1 mouse cellular context compared by ENCODE assay signal in genomic region chr14:73123786-73124185, GRCm38 (mm10).
A peak's percentile ranks its signal among the peaks of the same experiment; 100 is the strongest.
TF ChIP-seq lines count a peak whose summit lies in the region.

No protein-coding gene starts in this region.

TF ChIP-seq in CH12.LX, 34 proteins besides CTCF, POLR2A, EP300 and RAD21 (continued from another document):
- TF ChIP-seq BHLHE40 (IDR thresholded peaks at IDR 0.05; ENCODE audit: low read depth, low read length) (peak; percentile 86), UBTF (IDR thresholded peaks at IDR 0.05; ENCODE audit: low read depth, low read length) (no peak), ELF1 (IDR thresholded peaks at IDR 0.05; ENCODE audit: low read depth, low read length) (no peak), RCOR1 (conservative IDR thresholded peaks at IDR 0.05; ENCODE audit: low read depth, low read length) (no peak), SIN3A (IDR thresholded peaks at IDR 0.05; ENCODE audit: low read length) (no peak), ETS1 (conservative IDR thresholded peaks at IDR 0.05; ENCODE audit: low read depth, low read length) (peak; percentile 48), MXI1 (IDR thresholded peaks at IDR 0.05; ENCODE audit: low read depth, low read length) (no peak), MAX (IDR thresholded peaks at IDR 0.05; ENCODE audit: low read length) (no peak), ZMIZ1 (IDR thresholded peaks at IDR 0.05; ENCODE audit: low read depth, low read length) (no peak), ZNF384 (IDR thresholded peaks at IDR 0.05; ENCODE audit: low read depth, low read length) (no peak), IRF4 (IDR thresholded peaks at IDR 0.05; ENCODE audit: low read depth, low read length) (0 out of 2 replicates have a peak, but pooled peaks have one; percentile 34), TBP (conservative IDR thresholded peaks at IDR 0.05; ENCODE audit: low read depth, low read length) (no peak), ZKSCAN1 (IDR thresholded peaks at IDR 0.05; ENCODE audit: borderline replicate concordance, low read depth, low read length) (no peak), MAFK (IDR thresholded peaks at IDR 0.05; ENCODE audit: insufficient replicate concordance, low read length) (no peak), ZC3H11A (IDR thresholded peaks at IDR 0.05; ENCODE audit: low read depth, low read length) (no peak), E2F4 (IDR thresholded peaks at IDR 0.05; ENCODE audit: insufficient replicate concordance, low read depth, low read length) (no peak), USF2 (conservative IDR thresholded peaks at IDR 0.05; ENCODE audit: low read depth, low read length) (no peak)
